Comparison of ENCODE assay signal across 9 mouse cellular contexts in genomic region chr10:18194737-18195141, GRCm38 (mm10). TPM values are rescaled to one million over a fixed set of nuclear protein-coding genes. Genes with fewer than 3 reads are reported as not detected.
A peak's percentile ranks its signal among the peaks of the same experiment; 100 is the strongest.
DNase-seq lines count a peak whose midpoint lies in the region.
"Had no signal": no experiment of that assay in that cellular context is flagged by ENCODE, and none has a peak within 500 bp of the region (broad histone marks: within the 10 kb centered on the region; RNA-seq: fewer than 3 reads in every experiment).

No protein-coding gene starts in this region.

- intact Hi-C loops in heart, postnatal 36 days (cut with DNase I), result loop anchor here (5.0 kb wide), 1 partner anchor 87 kb away; no protein-coding TSS in a partner anchor

- peak; percentile 74 for DNase-seq in heart, adult 11 months
- no peak for DNase-seq in heart, postnatal 36 days
- DNase-seq in embryo, embryonic 9.5 days (ENCODE audit: extremely low spot score), result peak; percentile 13
- peak; percentile 12 for DNase-seq in kidney, postnatal 14 days
- peak; percentile 46 to 55 for DNase-seq in lung, postnatal 4 days
- no peak for DNase-seq in cerebellum, adult 8-10 months
- no peak for DNase-seq in adrenal gland, adult 8-10 months
- no peak for DNase-seq in left cerebral cortex, adult 18-20 months (ENCODE audit: low spot score in 2 of 2)

RNA-seq across cellular contexts. Expression of gene Ect2l, which starts 16.0 kb away (rescaled TPM):
- total RNA-seq in heart, postnatal 36 days (2021), result not detected
- under 1 TPM in 1 of 4 experiments, not detected in 3; 0.24 TPM for total RNA-seq in adrenal gland, adult 8-10 months (2022)
- under 1 TPM; 0.23 to 0.30 TPM for total RNA-seq in left cerebral cortex, adult 18-20 months (2021)
- total RNA-seq: heart, postnatal 10 days had no signal

RNA-seq across cellular contexts. Expression of gene Ccdc28a, which starts 40.1 kb away (rescaled TPM):
- total RNA-seq in heart, postnatal 36 days (2021), result 10 to 100 TPM; 15.0 to 16.1 TPM
- total RNA-seq in adrenal gland, adult 8-10 months (2022), result 10 to 100 TPM; 13.4 to 18.7 (median 15.6) TPM
- total RNA-seq in left cerebral cortex, adult 18-20 months (2021), result 10 to 100 TPM; 38.0 to 38.1 TPM

Comparison
In these comparisons a context has a peak if more than half of its experiments do, and no peak if none do; other contexts are left out.
1. DNase-seq: peak in heart, adult 11 months (single experiment), embryo, embryonic 9.5 days (single experiment), kidney, postnatal 14 days (single experiment) and lung, postnatal 4 days (2 of 2); none in heart, postnatal 36 days (0 of 2), cerebellum, adult 8-10 months (single experiment), adrenal gland, adult 8-10 months (single experiment) and left cerebral cortex, adult 18-20 months (0 of 2).